Mouse (Mus musculus) adrenal gland, adult (tissue): ENCODE results near the gene Clic1.

Experiments
- DNase-seq, 2 experiments: peaks; one replicate each; pipeline ENCODE4 v3.0.0; 2022 to 2023; ENCODE audit warnings: low spot score in 1 of 2; ENCODE audit not compliant: inconsistent age in 2 of 2

Gene Clic1

DNA sequence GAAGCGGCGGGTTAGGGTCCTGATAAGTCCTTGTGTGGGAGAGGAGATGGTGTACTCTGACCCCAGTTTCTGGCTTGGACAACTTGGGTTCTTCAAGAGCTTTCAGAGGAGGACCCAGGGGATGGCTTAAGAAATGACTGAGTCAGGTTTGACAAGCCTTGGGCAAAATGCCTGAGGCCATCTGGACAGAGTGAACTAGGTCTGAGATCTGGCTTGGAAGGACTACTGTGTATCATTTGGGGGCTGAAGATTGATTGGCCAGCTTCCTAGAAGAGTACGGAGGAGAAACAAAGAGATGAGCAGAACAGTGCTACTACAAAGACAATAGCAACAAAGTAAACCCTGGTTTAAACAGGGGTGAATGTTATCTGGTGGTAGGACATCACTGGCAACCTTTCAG is 13.7 kb downstream of the Clic1 start:
- peak in 1 of 2 experiments; percentile 64 for DNase-seq

DNA sequence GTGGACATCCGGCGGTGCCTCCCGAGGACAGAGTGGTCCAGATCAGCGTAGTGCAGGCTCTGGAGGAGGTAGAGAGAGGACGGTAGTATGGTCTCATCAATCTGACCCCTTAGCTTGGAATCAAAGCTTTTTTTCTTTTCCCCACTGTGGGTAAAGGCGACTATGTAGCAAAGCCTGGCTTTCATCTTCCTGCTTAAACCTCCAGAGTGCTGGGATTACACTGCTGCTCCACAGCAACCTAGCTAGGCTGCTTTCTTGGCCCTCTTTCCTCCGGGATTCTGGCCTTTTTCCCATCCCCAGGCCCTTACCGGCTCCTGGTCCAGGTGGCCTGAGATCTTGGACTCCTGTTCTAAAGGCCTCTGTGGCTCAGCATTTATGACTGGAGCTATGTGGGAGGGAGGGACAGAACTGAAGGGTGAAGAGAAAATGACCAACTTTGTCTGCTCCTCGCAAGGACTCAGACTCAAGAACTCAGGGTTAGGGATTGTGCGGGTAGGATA is 14.7 kb downstream of the Clic1 start:
- no peak for DNase-seq

GRCm38 (mm10) chr17:35064951-35065947 is 15.5 kb downstream of the Clic1 start, which contains the start of gene Ly6g6c:
Gene Ly6g6c (plus strand): TSS chr17:35065388.
- DNase-seq = peak; percentile 32 to 59

DNA sequence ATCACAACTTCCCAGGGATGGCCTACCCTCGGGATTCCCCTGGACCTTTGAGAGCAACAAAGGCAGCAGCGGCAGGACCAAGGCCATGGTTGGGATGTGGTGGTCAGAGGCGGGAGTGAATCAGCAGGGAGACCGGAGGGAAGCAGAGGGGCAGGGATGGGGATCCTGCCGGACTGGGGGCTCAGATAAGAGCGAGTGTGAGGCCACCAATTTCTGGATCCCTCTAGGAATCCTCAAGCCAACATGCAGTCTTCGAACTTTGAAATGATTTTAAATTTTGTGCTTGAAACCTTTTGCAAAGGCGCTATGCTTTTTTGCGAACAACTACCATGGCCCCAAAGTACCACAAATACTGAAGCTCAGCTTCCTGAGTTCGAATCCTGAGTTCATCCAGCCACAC is 16.3 kb downstream of the Clic1 start, which contains the start of gene Mpig6b:
Gene Mpig6b, minus strand, starts transcription at position 101 of the 400 bp plus-strand sequence.
- DNase-seq = no peak

DNA sequence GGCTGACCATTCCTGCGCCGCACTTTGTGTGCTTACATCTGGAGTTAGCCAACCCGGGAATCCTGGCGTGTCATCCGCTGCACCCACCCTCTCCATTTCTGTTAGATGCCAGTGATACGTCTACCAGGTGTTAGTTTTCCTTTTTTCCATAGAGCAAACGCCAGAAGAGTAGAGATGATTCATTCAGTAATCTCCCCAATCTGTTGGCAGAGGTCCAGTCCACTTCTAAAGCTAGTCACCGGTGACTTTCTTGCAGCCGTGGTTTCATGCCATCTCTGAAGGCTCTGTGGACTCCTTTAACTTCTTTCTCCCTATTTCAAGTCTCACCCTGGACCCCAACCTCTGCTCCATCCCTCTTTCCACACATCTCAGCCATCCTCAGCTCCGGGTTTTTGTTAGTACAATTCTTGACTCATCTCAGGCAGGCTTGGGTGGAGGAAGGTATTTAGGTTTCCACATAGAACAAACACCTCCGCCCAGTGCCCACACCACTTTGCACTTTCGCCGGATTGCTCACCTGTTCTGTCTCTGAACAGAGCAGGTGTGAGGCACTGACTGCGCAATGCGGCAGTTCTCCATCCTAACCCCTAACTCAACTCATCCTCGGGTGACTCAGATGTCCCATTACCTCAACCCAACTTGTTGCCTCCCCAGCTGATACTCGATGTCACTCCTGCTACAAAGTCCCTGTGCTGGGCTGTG is 18.6 kb downstream of the Clic1 start:
- DNase-seq = peak in 1 of 2 experiments; percentile 75

DNA sequence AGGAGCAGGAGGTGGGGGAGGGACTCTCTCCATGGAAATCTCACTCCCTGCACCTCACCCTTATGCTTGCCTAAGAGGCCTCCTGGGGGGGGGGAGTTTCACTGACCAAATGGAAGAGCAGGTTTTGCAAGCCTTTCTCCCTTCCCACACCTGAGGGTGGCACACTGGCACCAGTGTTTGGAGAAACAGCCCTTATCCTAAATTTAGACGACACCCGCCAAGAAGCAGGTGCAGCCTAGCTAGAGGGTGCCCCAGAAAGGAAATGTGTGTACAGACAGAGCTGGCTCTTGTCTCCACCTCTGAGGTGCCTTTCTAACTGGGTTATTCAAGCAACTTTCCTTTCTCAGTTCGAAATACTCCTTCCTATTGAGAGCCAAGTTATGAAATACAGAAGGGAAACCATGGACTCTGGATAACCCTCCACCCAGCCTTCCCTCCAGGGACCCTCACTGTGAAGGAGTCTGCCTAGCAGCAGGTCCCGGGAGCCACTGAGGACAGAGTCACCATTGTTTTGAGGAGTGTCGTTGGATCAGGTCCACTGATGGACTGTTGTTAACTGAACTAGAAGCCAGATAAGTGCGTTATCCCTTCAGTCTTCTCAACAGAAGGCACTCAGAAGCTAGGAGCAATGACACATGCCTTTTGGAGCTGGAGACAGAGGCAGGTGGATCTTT is 20.9 kb downstream of the Clic1 start:
- no peak for DNase-seq

DNA sequence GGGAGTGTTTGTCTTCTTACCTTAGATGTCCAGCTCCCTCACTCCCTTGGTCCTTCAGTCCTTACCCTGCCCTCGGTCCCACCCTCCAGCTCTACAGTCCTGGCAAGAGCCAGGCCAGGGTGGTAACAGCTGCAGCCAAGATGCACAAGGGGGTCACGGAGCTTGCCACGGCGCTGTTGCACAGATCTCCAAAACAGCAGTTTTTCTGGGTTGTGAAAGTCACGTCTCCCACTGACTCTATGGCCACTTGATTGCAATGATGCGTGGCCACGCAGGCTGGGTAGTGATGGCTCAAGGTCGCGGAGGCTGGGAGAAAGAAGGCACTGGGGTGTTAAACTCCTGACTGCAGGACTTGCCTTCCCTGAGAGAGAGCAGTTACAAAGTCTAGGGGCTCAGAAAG is 21.7 kb downstream of the Clic1 start:
- DNase-seq = no peak

DNA sequence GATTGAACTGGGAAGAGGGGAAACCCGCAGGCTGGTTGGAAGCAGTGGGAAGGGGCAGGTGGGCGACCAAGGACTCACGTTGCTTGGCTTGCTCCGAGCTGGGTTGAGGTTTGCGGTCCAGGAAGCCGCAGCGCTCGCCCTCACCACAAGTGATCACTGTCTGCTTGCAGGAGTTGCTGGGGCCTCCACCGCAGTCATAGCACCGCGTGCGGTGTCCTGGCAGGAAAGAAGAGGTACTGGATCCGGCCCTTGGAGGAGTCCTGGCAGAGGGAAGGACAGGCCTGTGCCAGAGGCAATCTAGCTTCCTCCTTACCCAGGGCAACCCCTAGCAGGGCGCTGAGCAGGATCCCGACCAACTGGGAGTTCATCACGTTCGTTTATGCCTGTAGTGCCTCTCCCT is 24.3 kb downstream of the Clic1 start:
- DNase-seq = no peak

DNA sequence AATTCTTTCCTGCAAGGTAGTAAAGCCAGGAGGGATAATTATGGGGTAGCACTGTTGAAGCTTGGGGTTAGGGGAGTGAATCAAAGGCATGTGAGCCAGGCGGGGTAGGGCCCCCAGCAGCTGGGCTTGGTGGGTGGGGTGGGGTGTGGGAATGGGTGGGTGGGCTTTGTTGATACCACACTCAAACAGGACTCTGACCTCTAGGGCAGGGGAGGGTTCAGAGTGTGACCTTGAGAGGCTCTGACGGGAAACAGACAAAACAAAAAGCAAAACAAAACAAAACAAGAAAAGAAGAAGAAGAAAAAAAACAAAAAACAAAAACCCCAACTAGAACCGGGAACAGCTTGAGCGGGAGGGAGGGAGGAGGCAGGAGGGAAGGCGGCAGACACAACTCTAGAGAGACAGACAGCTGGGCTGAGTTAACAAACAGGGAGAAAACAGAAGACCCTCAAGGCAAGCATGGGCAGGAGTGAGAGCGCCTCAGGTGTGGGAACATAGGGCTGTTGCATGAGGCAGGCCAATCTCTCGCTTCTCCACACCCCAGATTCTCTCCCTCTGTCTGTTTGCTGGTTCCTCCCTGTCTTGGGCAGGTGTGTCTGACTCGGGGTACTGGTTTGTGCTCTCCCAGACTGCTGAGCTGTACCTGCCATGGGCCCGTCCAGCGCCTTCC is 26.9 kb downstream of the Clic1 start, which contains the start of gene Ly6g6e:
Gene Ly6g6e, plus strand, starts transcription at position 396 of the 670 bp plus-strand sequence.
- no peak for DNase-seq

DNA sequence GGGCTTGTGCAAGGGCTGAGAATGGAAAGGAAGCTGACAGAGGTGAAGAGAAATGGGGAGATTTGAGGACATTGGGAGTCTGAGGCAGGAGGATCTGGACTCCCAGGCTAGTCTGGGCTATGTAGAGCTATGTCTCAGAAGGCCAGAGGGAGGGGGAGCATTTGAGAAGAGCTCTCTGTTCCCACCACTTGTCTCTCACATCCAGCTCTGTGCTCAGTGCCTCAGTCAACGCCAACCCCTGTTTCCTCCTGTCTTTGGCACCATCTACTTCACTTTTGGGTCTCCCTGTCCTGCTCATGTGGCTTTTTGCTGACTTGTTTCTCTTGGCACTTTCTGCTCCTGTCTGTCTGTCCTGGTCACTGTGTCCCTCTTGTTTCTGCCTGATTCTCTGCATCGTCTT is 27.5 kb downstream of the Clic1 start:
- DNase-seq = no peak

DNA sequence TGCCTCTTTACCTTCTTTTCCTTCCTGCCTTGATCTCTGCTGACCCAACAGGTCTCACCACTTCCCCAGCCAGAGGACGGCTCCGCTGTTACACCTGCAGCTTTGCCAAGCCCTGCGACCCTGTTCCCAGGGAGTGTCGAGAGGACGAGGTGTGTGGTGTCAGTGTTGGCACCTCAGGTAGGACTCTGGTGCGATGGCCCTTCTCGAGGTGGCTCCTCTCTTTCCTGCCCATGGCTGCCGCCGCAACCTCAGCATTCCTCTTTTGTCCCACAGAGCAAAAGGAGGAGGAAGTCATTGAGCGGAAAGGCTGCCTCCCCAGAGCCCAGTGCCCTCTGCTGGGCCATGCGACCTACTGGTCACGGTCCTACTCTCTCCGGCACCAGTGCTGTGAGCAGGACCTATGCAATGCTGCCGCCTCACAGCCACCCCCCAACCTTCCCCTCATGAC is 28.0 kb downstream of the Clic1 start, which contains the start of gene Ly6g6d:
Gene Ly6g6d, minus strand, starts transcription at position 280 of the 448 bp plus-strand sequence.
- peak in 1 of 2 experiments; percentile 62 for DNase-seq

GRCm38 (mm10) chr17:35079778-35080177 is 30.0 kb downstream of the Clic1 start:
- no peak for DNase-seq

GRCm38 (mm10) chr17:35080248-35080647 is 30.5 kb downstream of the Clic1 start:
- no peak for DNase-seq

DNA sequence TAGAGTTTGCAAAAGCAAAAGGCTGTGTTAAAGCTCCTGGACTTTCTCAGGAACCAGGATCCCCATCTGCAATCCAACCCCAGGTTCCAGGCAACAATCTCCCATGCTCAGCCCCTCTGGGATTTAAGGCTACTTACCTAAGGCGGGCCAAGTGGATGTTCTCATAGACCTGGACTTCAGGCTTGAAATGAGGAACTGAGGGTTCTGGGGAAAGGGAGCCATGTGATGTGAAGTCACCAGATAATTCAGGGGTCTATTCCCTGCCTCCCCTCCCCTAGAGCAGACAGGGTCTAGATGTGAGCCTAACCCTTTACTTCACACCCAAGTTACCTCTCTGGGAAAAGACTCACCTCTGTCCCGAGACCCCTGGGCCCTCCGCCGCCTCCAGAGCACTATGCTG is 30.9 kb downstream of the Clic1 start:
- no peak for DNase-seq

DNA sequence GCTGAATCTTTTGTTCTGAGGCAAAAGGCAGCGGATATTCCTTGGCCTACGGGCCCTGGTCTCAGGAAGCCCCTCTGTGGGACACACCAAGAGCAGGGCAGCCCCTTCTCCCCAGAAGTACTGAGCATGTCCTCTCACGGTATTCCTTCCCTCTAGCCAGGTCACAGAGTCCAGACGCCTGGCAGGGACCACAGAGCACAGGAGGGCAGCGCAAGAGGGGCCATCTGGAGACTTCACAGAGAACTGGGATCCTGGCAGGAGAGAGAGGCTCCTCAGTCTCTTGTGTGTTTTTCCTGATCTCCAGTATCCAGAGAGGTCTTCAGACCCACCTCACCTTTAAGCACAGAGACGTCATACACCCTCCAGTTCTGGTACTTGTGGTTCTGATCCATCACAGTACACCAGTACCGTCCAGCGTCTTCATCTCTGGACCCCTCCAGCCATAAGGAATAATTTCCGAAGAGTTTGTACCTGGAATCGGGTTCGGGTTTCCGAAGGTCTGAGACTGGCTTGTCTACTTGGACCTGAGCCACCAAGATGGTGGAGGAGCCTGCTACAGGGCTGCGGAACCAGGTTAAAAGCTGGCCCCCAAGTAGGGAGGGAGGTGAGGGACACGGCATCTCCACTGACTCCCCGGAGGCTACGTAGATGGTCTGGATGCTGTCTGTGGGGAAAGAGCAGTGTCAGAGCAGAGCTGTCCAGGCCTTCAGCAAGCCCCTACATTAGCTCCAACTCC is 33.2 kb downstream of the Clic1 start:
- DNase-seq = no peak

DNA sequence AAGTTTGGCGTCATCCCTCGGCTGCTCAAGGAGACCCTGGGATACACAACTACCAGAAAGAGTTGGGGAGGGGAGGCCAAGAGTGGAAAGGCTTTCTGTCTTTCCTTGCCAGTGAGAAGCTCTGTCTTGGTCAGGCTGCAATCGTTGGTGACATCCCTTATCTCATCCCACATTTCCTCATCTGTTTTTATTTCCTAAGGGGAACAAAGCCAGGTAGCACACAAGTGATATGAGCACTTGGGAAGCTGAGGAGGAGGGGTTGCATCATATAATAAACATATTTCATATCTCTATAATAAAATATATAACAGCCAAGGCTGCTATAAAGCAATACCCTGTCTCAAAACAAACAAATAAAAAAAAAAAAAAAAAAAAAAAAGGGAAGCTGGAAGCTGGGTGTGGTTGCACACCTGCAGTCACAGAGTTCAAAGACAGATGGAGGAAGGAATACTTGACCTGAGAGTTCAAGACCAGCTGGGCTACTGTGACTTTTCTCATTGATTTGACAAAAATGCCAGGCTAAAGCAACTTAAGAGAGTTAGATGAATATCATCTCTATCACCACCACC is 34.2 kb downstream of the Clic1 start:
- DNase-seq = no peak

- DNase-seq = no peak
Measured at GRCm38 (mm10) chr17:35085208-35085865, 35.6 kb downstream of the Clic1 start, which contains the start of gene Ly6g6f. Gene Ly6g6f (minus strand): TSS chr17:35085610.

DNA sequence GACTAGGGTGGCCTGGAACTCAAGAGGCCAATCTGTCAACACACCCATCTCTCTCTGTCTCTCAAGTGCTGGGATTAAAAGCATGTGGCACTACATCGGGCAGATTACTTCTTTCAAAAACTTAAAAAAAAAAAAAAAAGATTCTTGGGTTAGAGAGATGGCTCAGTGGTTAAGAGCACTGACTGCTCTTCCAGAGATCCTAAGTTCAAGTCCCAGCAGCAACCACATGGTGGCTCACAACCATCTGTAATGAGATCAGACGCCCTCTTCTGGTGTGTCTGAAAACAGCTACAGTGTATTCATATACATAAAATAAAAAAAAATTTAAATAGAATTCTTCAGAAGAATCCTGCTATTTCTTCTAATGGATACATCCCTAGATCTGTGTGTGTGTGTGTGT is 38.4 kb downstream of the Clic1 start:
- DNase-seq = no peak
